Mouse (Mus musculus) MEL (cell line): ENCODE data around the gene Tbx20. TPM values are rescaled to one million over a fixed set of nuclear protein-coding genes. Genes with fewer than 3 reads are reported as not detected.

ENCODE experiments used
- DNase-seq: peaks from one replicate; pipeline ENCODE4 v3.0.0; 2011; ENCODE audit warnings: low read depth, low spot score
- H3K27ac ChIP-seq: 2 replicates; pipeline ENCODE4 v1.5.1; 2012; ENCODE audit warnings: low read depth, mild to moderate bottlenecking, control low read depth, low read length, moderate library complexity; ENCODE audit not compliant: control insufficient read depth
- H3K27me3 ChIP-seq, 2 experiments: fragments of 150-350 bp in 1 of 2; sonication (generic) in 1 of 2; 2 replicates each; pipeline ENCODE4 v1.6.1; 2012; ENCODE audit warnings: low read length in 2 of 2, mild to moderate bottlenecking in 2 of 2, improper control_type of control experiment in 1 of 2, moderate library complexity in 1 of 2; ENCODE audit not compliant: insufficient read depth in 2 of 2, control insufficient read depth in 1 of 2
- H3K36me3 ChIP-seq, 2 experiments: 2 replicates each; pipeline ENCODE4 v1.6.1; 2012 to 2014; ENCODE audit warnings: low read length in 2 of 2, improper control_type of control experiment in 1 of 2, inconsistent platforms in 1 of 2, mild to moderate bottlenecking in 1 of 2; ENCODE audit not compliant: insufficient read depth in 2 of 2, control insufficient read depth in 1 of 2
- H3K4me1 ChIP-seq, 2 experiments: fragments of 150-350 bp in 1 of 2; sonication (generic) in 1 of 2; 2 replicates each; pipeline ENCODE4 v1.6.1; 2012; ENCODE audit warnings: low read length in 2 of 2, improper control_type of control experiment in 1 of 2, mild to moderate bottlenecking in 1 of 2; ENCODE audit not compliant: insufficient read depth in 2 of 2, control insufficient read depth in 1 of 2
- H3K4me3 ChIP-seq, 2 experiments: fragments of 150-350 bp in 1 of 2; sonication (generic) in 1 of 2; 2 replicates each; pipeline ENCODE4 v1.5.1; 2012; ENCODE audit warnings: low read depth in 2 of 2, low read length in 2 of 2, mild to moderate bottlenecking in 2 of 2, moderate library complexity in 2 of 2, control low read depth in 1 of 2, improper control_type of control experiment in 1 of 2; ENCODE audit not compliant: control insufficient read depth in 1 of 2, insufficient read depth in 1 of 2
- H3K79me2 ChIP-seq: 2 replicates; pipeline ENCODE4 v1.6.1; 2012; ENCODE audit warnings: mild to moderate bottlenecking, low read length, moderate library complexity; ENCODE audit not compliant: control insufficient read depth, poor library complexity, insufficient read depth
- H3K9ac ChIP-seq: 2 replicates; pipeline ENCODE4 v1.6.1; 2012; ENCODE audit warnings: low read depth, mild to moderate bottlenecking, control low read depth, low read length, moderate library complexity; ENCODE audit not compliant: control insufficient read depth, poor library complexity, severe bottlenecking
- H3K9me3 ChIP-seq: fragments of 150-350 bp; sonication (generic); replicated peaks from 2 replicates; pipeline ENCODE4 v1.6.1; 2012; ENCODE audit warnings: mild to moderate bottlenecking, low read length, improper control_type of control experiment, moderate library complexity; ENCODE audit not compliant: insufficient read depth
- CTCF ChIP-seq, 3 experiments: IDR thresholded peaks in 2 of 3; conservative IDR thresholded peaks in 1 of 3; 2 replicates each; pipeline ENCODE4 v1.5.1; 2011 to 2012; ENCODE audit warnings: low read length in 3 of 3, low read depth in 2 of 3, mild to moderate bottlenecking in 2 of 3, improper control_type of control experiment in 1 of 3, inconsistent platforms in 1 of 3, mixed read lengths in 1 of 3, moderate library complexity in 1 of 3; ENCODE audit not compliant: control insufficient read depth in 1 of 3, insufficient read depth in 1 of 3, poor library complexity in 1 of 3, severe bottlenecking in 1 of 3
- E2F4 ChIP-seq: IDR thresholded peaks from 2 replicates; pipeline ENCODE4 v1.6.1; 2011; ENCODE audit warnings: low read depth, low read length, improper control_type of control experiment, borderline replicate concordance
- ELF1 ChIP-seq: IDR thresholded peaks from 2 replicates; pipeline ENCODE4 v1.6.1; 2014; ENCODE audit warnings: low read depth, mild to moderate bottlenecking, inconsistent platforms, low read length, improper control_type of control experiment, moderate library complexity
- ETS1 ChIP-seq: IDR thresholded peaks from 2 replicates; pipeline ENCODE4 v1.6.1; 2012; ENCODE audit warnings: low read depth, mild to moderate bottlenecking, inconsistent platforms, low read length, improper control_type of control experiment, moderate library complexity
- GABPA ChIP-seq: IDR thresholded peaks from 2 replicates; pipeline ENCODE4 v1.6.1; 2012; ENCODE audit warnings: low read depth, mild to moderate bottlenecking, inconsistent platforms, low read length, improper control_type of control experiment, moderate library complexity
- JUND ChIP-seq: IDR thresholded peaks from 2 replicates; pipeline ENCODE4 v1.6.1; 2011; ENCODE audit warnings: low read depth, mild to moderate bottlenecking, improper control_type of control experiment, low read length
- MAZ ChIP-seq: IDR thresholded peaks from 2 replicates; pipeline ENCODE4 v1.6.1; 2012; ENCODE audit warnings: low read depth, mild to moderate bottlenecking, inconsistent platforms, low read length, improper control_type of control experiment
- MXI1 ChIP-seq: IDR thresholded peaks from 2 replicates; pipeline ENCODE4 v1.6.1; 2011; ENCODE audit warnings: mild to moderate bottlenecking, low read depth, low read length, improper control_type of control experiment
- MYC ChIP-seq: IDR thresholded peaks from 2 replicates; pipeline ENCODE4 v1.6.1; 2011; ENCODE audit warnings: low read depth, mild to moderate bottlenecking, low read length, improper control_type of control experiment, moderate library complexity
- NELFE ChIP-seq: IDR thresholded peaks from 2 replicates; pipeline ENCODE4 v1.6.1; 2011; ENCODE audit warnings: low read depth, low read length, improper control_type of control experiment
- POLR2A ChIP-seq, 2 experiments: IDR thresholded peaks; 2 replicates each; pipeline ENCODE4 v1.6.1; 2011 to 2012; ENCODE audit warnings: low read length in 2 of 2, mild to moderate bottlenecking in 2 of 2, control low read depth in 1 of 2, improper control_type of control experiment in 1 of 2, low read depth in 1 of 2, moderate library complexity in 1 of 2; ENCODE audit not compliant: control insufficient read depth in 1 of 2, insufficient read depth in 1 of 2, poor library complexity in 1 of 2
- POLR2AphosphoS2 ChIP-seq: IDR thresholded peaks from 2 replicates; pipeline ENCODE4 v1.6.1; 2011; ENCODE audit warnings: low read length, improper control_type of control experiment
- RAD21 ChIP-seq: IDR thresholded peaks from 2 replicates; pipeline ENCODE4 v1.6.1; 2011; ENCODE audit warnings: mild to moderate bottlenecking, low read depth, low read length, improper control_type of control experiment
- SMC3 ChIP-seq: IDR thresholded peaks from 2 replicates; pipeline ENCODE4 v1.6.1; 2011; ENCODE audit warnings: low read depth, low read length, improper control_type of control experiment
- USF1 ChIP-seq: IDR thresholded peaks from 2 replicates; pipeline ENCODE4 v1.6.1; 2014; ENCODE audit warnings: low read depth, mild to moderate bottlenecking, inconsistent platforms, low read length, improper control_type of control experiment, moderate library complexity
- ZC3H11A ChIP-seq: IDR thresholded peaks from 2 replicates; pipeline ENCODE4 v1.6.1; 2012; ENCODE audit warnings: low read depth, mild to moderate bottlenecking, inconsistent platforms, low read length, improper control_type of control experiment
- ZNF384 ChIP-seq: IDR thresholded peaks from 2 replicates; pipeline ENCODE4 v1.6.1; 2012; ENCODE audit warnings: low read depth, mild to moderate bottlenecking, inconsistent platforms, low read length, improper control_type of control experiment
- polyA plus RNA-seq, 2 experiments: library from polyadenylated mRNA; stranded (reverse) in 1 of 2; unstranded in 1 of 2; fragments of >175 nt in 1 of 2; fragments of >200 nt in 1 of 2; gene quantifications; 2 replicates each; pipeline versions ENCODE4 v1.2.1 to v1.2.4; 2012; ENCODE audit warnings: low replicate concordance in 2 of 2, low read depth in 1 of 2; ENCODE audit not compliant: insufficient read length in 2 of 2, insufficient read depth in 1 of 2, missing spikeins in 1 of 2
- total RNA-seq: library from RNA; depleted of rRNA; stranded (reverse); fragments of 300-350 nt; gene quantifications from 2 replicates; pipeline ENCODE4 v1.2.3, GENCODE M21; 2012

Gene Tbx20
- total and polyA plus RNA-seq, 3 experiments: not detected

DNA sequence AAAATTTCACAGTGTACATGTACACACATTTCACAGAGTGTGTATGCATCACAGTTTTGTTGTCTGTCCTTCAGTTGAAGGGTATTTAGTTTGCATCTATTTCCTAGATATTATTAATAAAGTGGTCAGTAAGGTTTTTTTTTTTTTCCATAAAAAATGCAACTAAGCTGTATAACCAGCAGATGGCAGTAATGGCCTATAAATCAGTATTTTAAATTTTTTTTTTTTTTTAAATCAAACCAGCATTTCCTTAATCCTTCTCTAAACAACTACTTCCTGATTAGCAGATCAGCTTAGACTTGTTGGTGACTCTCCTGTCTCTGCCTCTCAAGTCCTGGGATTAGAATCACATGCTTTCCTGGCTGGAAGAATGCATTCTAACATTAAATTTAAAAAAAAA is 72.9 kb downstream of the Tbx20 start:
- H3K4me1 ChIP-seq: no peaks in the 10 kb centered on the region

DNA sequence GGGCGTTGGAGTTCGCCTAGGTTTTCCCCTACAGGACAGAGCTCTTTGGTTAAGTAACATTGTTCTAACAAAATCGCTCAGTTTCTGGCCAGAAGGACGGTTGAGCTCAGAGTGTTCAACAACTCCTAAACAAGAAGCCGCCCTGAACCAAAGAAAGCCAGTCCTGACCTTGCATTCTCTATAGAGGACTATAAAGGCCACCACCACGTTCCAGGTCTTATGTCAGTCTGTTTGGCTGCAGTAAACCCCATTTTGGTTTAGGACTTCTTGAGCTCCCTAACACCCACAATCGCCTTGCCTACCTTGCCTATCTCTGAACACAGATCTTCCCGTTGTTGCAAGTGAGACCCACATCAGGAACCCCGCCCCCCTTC is 77.7 kb downstream of the Tbx20 start:
- Histone ChIP-seq H3K4me3 (no peak overlapping the region), H3K9me3 (no peaks in the 10 kb centered on the region)
- TF ChIP-seq MYC: no peak
- no peak for TF ChIP-seq JUND
- 0 out of 4 replicates have a peak, but pooled peaks of 1 of the 2 experiments have one; percentile 13 for TF ChIP-seq POLR2A (IDR thresholded peaks at IDR 0.05; ENCODE audit: control insufficient read depth in 1 of 2, insufficient read depth in 1 of 2, low read depth in 1 of 2, low read length in 2 of 2, poor library complexity in 1 of 2)
- TF ChIP-seq POLR2AphosphoS2: no peak
- TF ChIP-seq USF1: no peak
- TF ChIP-seq MXI1: no peak
- no peak for TF ChIP-seq GABPA
- TF ChIP-seq, all 39 proteins: peak for 1
- Histone ChIP-seq H3K79me2 (no peaks in the 10 kb centered on the region), H3K27ac (no peak overlapping the region), H3K27me3 (no peaks in the 10 kb centered on the region), H3K36me3 (no peaks in the 10 kb centered on the region), H3K9ac (no peak overlapping the region), H3K4me1 (no peaks in the 10 kb centered on the region)
- DNase-seq: no peak

More for the DNA sequence above, 72.9 kb downstream of the Tbx20 start:
- H3K36me3 ChIP-seq: no peaks in the 10 kb centered on the region
- H3K9me3 ChIP-seq: no peaks in the 10 kb centered on the region
- no peak overlapping the region for H3K9ac ChIP-seq
- no peak overlapping the region for H3K27ac ChIP-seq
- TF ChIP-seq ETS1: no peak
- TF ChIP-seq E2F4: no peak
- TF ChIP-seq ZNF384: peak; percentile 99
- peak; percentile 70 for TF ChIP-seq SMC3
- 0 out of 2 replicates have a peak, but pooled peaks have one; percentile 21 for TF ChIP-seq ELF1
- no peak for TF ChIP-seq NELFE
- no peak for TF ChIP-seq MXI1
- peak; percentile 68 for TF ChIP-seq ZC3H11A
- peak; percentile 86 for TF ChIP-seq RAD21
- TF ChIP-seq CTCF (IDR thresholded peaks at IDR 0.05 in 2 of 3, conservative IDR thresholded peaks at IDR 0.05 in 1 of 3; ENCODE audit: control insufficient read depth in 1 of 3, insufficient read depth in 1 of 3, low read depth in 2 of 3, low read length in 3 of 3, poor library complexity in 1 of 3, severe bottlenecking in 1 of 3): peak in 2 of 3 experiments; percentile 11 to 62; a peak in 2 of 6 replicates
- TF ChIP-seq MAZ: no peak
- peak; percentile 21 for DNase-seq
- no peaks in the 10 kb centered on the region for H3K27me3 ChIP-seq
- H3K79me2 ChIP-seq: no peaks in the 10 kb centered on the region
- no peak overlapping the region for H3K4me3 ChIP-seq
